Mouse (Mus musculus) lung, postnatal 0 days (tissue): ENCODE measurements around the gene Sugt1. TPM values are rescaled to one million over a fixed set of nuclear protein-coding genes. Genes with fewer than 3 reads are reported as not detected.
A peak's percentile ranks its signal among the peaks of the same experiment; 100 is the strongest.

Source experiments
- ATAC-seq: fragments of 200-750 bp; cut with Nextera tagmentation; 2 replicates; pipeline ENCODE4 v1.8.0; 2017; ENCODE audit warnings: moderate library complexity
- DNase-seq: peaks from one replicate; pipeline ENCODE4 v3.0.0-alpha.2; 2016; ENCODE audit warnings: low spot score
- H3K27ac ChIP-seq: fragments of 300-500 bp; sonication (generic); 2 replicates; pipeline ENCODE4 v1.5.1; 2014; ENCODE audit warnings: antibody characterized with exemption, mild to moderate bottlenecking, low read length, mixed read lengths
- H3K27me3 ChIP-seq: fragments of 300-500 bp; sonication (generic); replicated peaks from 2 replicates; pipeline ENCODE4 v1.6.1; 2014; ENCODE audit warnings: low read length, mixed read lengths; ENCODE audit not compliant: insufficient read depth
- H3K36me3 ChIP-seq: fragments of 300-500 bp; sonication (generic); 2 replicates; pipeline ENCODE4 v1.6.1; 2014; ENCODE audit warnings: low read length, mixed read lengths; ENCODE audit not compliant: insufficient read depth
- H3K4me1 ChIP-seq: fragments of 300-500 bp; sonication (generic); 2 replicates; pipeline ENCODE4 v1.6.1; 2014; ENCODE audit warnings: antibody characterized with exemption, low read depth, low read length, mixed read lengths; ENCODE audit not compliant: insufficient read depth
- H3K4me2 ChIP-seq: fragments of 300-500 bp; sonication (generic); replicated peaks from 2 replicates; pipeline ENCODE4 v1.6.1; 2014; ENCODE audit warnings: low read depth, mild to moderate bottlenecking, low read length, moderate library complexity, mixed read lengths
- H3K4me3 ChIP-seq: fragments of 300-500 bp; sonication (generic); 2 replicates; pipeline ENCODE4 v1.5.1; 2014; ENCODE audit warnings: low read depth, low read length
- H3K9ac ChIP-seq: fragments of 300-500 bp; sonication (generic); replicated peaks from 2 replicates; pipeline ENCODE4 v1.6.1; 2014; ENCODE audit warnings: low read depth, mild to moderate bottlenecking
- H3K9me3 ChIP-seq: fragments of 300-500 bp; sonication (generic); 2 replicates; pipeline ENCODE4 v1.6.1; 2016; ENCODE audit warnings: low read length, mixed read lengths
- CTCF ChIP-seq: IDR thresholded peaks from 2 replicates; pipeline ENCODE4 v1.5.1; 2016; ENCODE audit warnings: antibody characterized with exemption, mild to moderate bottlenecking
- EP300 ChIP-seq: IDR thresholded peaks from 2 replicates; pipeline ENCODE4 v1.6.1; 2016; ENCODE audit warnings: antibody characterized with exemption, mild to moderate bottlenecking, control low read depth
- WGBS: fragments of 180-500 bp; shearing (Covaris S2); extraction: QIAGEN DNeasy Blood & Tissue Kit; methylation state at CpG from one replicate; pipeline ENCODE4 v1.1.7; 2014; 5-methylcytosine and 5-hydroxymethylcytosine counted together
- polyA plus RNA-seq: library from polyadenylated mRNA; unstranded; fragments of >200 nt; fragmentation: Nextera tagmentation; extraction: Ambion mirVana; gene quantifications from 2 replicates; pipeline ENCODE4 v1.2.1, GENCODE M21; 2015

Sugt1 gene
- polyA plus RNA-seq, 1 experiment from 2014 or later: 96.8 TPM

DNA sequence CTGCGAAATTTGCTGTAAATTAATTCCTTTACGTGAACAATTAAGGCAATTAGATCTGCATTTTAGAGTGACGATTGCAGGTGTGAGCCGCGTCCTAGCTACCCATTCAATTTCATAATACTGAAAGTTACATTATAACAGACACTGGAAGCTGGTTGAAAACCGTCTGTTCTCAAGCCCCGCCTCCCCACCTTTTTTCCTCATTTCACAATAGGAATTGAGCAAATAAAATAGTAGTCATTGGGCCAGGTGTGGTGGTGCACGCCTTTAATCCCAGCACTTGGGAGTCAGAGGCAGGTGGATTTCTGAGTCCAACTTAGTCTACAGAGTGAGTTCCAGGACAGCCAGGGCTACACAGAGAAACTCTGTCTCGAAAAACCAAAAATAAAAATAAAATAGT, 54.6 kb downstream of the Sugt1 start:
- 73% methylated on average over 9 of the region's 9 CpGs for WGBS
- H3K36me3 ChIP-seq: no peaks in the 10 kb centered on the region
- ATAC-seq: no peak
- H3K4me1 ChIP-seq: no peaks in the 10 kb centered on the region
- no peak overlapping the region for H3K4me3 ChIP-seq
- H3K27me3 ChIP-seq: no peaks in the 10 kb centered on the region
- no peak overlapping the region for H3K4me2 ChIP-seq
- H3K9me3 ChIP-seq: no peaks in the 10 kb centered on the region
- peak; percentile 14 for DNase-seq
- no peak overlapping the region for H3K9ac ChIP-seq
- H3K27ac ChIP-seq: no peak overlapping the region
- TF ChIP-seq EP300: no peak
- no peak for TF ChIP-seq CTCF

GRCm38 (mm10) chr14:79645378-79645777, 57.9 kb downstream of the Sugt1 start:
- DNase-seq: no peak
- H3K4me3 ChIP-seq: no peak overlapping the region
- no peaks in the 10 kb centered on the region for H3K4me1 ChIP-seq
- H3K27me3 ChIP-seq: no peaks in the 10 kb centered on the region
- TF ChIP-seq EP300 (no peak), CTCF (no peak)
- no peaks in the 10 kb centered on the region for H3K9me3 ChIP-seq
- no peak for ATAC-seq
- no peak overlapping the region for H3K27ac ChIP-seq
- H3K36me3 ChIP-seq: no peaks in the 10 kb centered on the region
- WGBS: 14% methylated on average over 11 of the region's 11 CpGs
- no peak overlapping the region for H3K4me2 ChIP-seq
- H3K9ac ChIP-seq: no peak overlapping the region

DNA sequence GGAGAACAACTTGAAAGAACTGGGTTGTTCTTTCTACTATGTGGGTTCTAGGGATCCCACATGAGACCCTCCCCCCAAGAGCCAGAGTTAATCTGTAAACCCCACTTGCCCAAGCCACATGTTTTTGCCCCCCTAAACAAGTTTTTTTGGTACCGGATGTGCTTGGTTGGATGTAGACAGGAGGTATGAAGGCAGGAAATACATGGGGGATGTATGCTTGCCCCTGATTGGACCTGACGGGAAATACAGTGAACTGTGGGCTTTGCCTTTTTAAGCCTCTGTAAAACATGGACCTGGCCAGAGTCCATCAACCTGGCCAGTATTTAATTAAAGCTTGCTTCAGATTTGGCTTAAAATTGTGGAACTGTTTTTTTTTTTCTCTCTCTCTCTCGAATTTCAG, 62.2 kb downstream of the Sugt1 start:
- Histone ChIP-seq H3K4me2 (no peak overlapping the region), H3K9me3 (no peaks in the 10 kb centered on the region), H3K27me3 (no peaks in the 10 kb centered on the region), H3K27ac (no peak overlapping the region), H3K9ac (no peak overlapping the region), H3K4me3 (no peak overlapping the region), H3K36me3 (no peaks in the 10 kb centered on the region), H3K4me1 (no peaks in the 10 kb centered on the region)
- 38% methylated on average over 3 of the region's 3 CpGs for WGBS
- no peak for TF ChIP-seq EP300
- no peak for TF ChIP-seq CTCF
- ATAC-seq (no peak), DNase-seq (no peak)

DNA sequence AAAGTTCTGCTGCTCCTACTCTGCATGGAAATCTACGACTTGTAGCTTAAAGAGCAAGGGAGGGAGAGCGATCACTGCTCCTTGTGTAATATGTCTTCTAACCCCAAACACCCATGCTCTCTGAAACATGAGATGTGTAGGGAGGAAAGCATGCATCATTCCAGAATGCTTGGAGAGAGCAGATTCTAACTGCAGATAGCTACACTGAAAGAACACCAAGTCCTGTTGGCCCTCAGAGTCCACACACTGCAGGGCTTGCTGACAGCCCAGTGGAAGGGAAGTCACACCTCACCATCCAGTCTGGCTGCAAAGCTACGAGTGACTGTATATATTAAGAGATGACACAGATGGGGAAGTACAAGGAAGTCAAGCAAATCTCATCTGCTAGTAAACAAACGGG, 65.2 kb downstream of the Sugt1 start:
- Histone ChIP-seq H3K27me3 (no peaks in the 10 kb centered on the region), H3K4me1 (no peaks in the 10 kb centered on the region), H3K4me2 (no peak overlapping the region), H3K4me3 (no peak overlapping the region), H3K9me3 (no peaks in the 10 kb centered on the region), H3K36me3 (no peaks in the 10 kb centered on the region), H3K27ac (no peak overlapping the region), H3K9ac (no peak overlapping the region)
- TF ChIP-seq CTCF (no peak), EP300 (peak; percentile 54; the same call in 1 of the 2 replicates)
- peak; percentile 62 for DNase-seq
- peak; percentile 89 for ATAC-seq
- 44% methylated on average over 4 of the region's 4 CpGs for WGBS

DNA sequence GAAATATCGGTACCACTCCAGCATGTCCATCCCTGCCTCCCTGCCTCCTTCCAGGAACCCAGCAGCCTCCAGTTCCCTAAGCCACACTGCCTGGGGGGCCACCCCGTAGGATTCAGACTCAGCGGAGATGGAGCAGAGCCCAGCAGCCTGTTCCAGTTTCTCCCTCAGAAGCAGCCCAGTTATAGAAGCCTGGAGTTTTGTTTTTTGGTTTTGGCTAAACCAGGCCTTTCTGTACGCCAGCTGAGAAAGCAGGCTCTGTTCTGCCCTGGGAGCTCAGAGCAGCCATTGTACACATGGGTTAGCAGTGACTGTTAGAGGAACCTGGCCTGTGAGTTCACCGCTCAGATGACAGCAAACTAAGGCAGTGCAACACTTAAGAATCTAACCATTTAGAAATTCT, 70.8 kb downstream of the Sugt1 start:
- Histone ChIP-seq H3K4me2 (no peak overlapping the region), H3K4me1 (0 out of 2 replicates have a peak, but pooled peaks cover 3% of the 10 kb centered on the region), H3K9ac (no peak overlapping the region), H3K36me3 (no peaks in the 10 kb centered on the region), H3K27ac (no peak overlapping the region), H3K4me3 (no peak overlapping the region), H3K27me3 (no peaks in the 10 kb centered on the region), H3K9me3 (no peaks in the 10 kb centered on the region)
- ATAC-seq: no peak
- no peak for DNase-seq
- no peak for TF ChIP-seq EP300
- no peak for TF ChIP-seq CTCF
- 73% methylated on average over 5 of the region's 5 CpGs for WGBS

GRCm38 (mm10) chr14:79658748-79659508, 71.4 kb downstream of the Sugt1 start:
- Histone ChIP-seq H3K36me3 (no peaks in the 10 kb centered on the region), H3K9ac (no peak overlapping the region), H3K27me3 (no peaks in the 10 kb centered on the region), H3K4me1 (0 out of 2 replicates have a peak, but pooled peaks cover 3% of the 10 kb centered on the region), H3K4me2 (no peak overlapping the region), H3K27ac (no peak overlapping the region), H3K4me3 (no peak overlapping the region), H3K9me3 (no peaks in the 10 kb centered on the region)
- DNase-seq (no peak), ATAC-seq (no peak)
- 74% methylated on average over 6 of the region's 6 CpGs for WGBS
- no peak for TF ChIP-seq EP300
- no peak for TF ChIP-seq CTCF
